Mouse (Mus musculus) spleen, postnatal 4 days (tissue): ENCODE results near the gene Lrp8.

Experiments
- DNase-seq, 2 experiments: peaks; one replicate each; pipeline ENCODE4 v3.0.0; 2022; ENCODE audit warnings: low spot score in 2 of 2

Gene Lrp8

GRCm38 (mm10) chr4:107802185-107802449 lies at the start of gene Lrp8:
Gene Lrp8, plus strand, starts transcription at chr4:107802261.
- no peak for DNase-seq

- no peak for DNase-seq
Measured at GRCm38 (mm10) chr4:107756222-107756621, 45.8 kb upstream of the Lrp8 start.

DNA sequence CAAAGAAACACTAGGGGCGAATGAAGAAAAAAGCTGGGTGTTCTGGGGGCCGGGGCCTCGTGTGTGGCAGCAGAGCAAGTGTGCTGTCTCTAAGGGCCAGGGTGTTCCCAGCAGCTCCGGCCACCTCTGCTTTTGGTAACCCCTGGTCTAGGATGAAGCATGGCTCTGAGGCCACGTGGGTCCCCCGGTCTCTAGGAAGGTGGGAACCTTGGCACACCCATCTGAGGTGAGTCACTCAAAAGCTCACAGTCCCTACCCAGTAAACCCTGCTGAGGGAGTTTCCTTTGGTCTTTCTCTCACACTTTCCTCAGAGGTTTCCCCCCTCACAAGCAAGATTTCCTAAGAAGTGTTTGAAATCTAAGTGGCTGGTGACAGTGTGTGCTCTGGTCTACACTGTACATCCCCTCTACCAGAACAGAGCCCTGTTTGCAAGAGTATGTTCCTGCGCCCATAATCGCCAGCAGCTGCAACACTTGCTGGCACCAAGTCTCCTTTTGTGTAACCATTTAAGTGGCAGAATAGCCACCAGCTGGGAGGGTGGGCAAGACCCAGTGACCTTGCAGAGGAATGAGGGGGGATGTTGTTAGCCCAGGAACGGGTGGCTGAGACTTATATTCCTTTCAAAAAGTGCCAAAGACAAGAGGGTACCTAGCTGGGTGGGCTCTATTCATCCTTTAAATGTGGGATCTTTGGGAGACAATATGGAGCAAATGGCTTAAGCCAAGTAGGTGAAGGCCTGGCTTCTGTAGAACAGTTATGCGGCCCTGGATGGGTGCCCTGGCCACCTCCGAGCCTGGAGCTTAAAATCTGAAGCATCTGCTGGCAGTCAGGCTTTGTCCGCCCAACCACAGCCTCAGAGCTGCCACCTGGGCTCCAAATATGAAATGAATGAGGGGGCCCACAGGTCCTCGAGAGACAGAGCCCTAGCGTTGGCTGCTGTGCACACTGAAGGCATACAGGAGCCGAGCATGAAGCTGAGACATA lies 44.3 kb upstream of the Lrp8 start:
- no peak for DNase-seq

- DNase-seq = no peak
Measured at GRCm38 (mm10) chr4:107758938-107759337, 43.1 kb upstream of the Lrp8 start.

DNA sequence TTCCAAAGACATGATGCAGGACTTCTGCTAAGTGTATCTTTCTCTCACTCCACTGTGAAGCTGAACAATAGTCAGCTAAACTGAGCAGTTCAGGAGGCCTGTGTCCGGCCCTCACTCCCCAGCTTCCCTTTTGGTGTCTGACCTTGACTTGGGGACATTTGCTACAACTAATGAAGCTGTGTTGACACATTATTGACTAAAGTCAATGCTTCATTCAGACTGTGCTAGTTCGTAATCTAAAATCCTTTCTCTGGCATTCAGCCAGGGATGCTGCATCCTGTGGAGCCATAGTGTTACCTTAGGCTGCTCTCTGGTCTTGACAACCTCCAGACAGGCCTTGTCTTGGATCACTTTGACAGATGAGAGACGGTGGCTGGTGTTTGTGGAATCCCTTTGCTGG lies 39.1 kb upstream of the Lrp8 start:
- no peak for DNase-seq

DNA sequence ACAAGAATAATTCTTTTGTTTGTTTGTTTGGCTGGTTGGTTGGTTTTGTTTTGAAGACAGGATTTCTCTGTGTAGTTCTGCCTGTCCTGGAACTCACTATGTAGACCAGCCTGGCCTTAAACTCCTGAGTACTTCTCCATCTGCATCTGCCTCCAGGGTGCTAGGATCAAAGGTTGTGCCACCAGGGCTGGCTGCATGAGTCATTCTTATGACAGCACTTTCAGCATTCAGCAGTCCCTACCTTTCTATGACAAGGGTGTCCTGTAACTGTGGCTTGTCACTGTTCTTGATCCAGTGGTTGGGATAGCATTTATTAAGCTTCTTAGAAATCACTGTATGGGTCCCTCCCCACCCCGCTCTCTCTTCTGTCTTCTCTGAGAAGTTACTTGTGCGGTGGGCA lies 38.5 kb upstream of the Lrp8 start:
- DNase-seq = no peak

DNA sequence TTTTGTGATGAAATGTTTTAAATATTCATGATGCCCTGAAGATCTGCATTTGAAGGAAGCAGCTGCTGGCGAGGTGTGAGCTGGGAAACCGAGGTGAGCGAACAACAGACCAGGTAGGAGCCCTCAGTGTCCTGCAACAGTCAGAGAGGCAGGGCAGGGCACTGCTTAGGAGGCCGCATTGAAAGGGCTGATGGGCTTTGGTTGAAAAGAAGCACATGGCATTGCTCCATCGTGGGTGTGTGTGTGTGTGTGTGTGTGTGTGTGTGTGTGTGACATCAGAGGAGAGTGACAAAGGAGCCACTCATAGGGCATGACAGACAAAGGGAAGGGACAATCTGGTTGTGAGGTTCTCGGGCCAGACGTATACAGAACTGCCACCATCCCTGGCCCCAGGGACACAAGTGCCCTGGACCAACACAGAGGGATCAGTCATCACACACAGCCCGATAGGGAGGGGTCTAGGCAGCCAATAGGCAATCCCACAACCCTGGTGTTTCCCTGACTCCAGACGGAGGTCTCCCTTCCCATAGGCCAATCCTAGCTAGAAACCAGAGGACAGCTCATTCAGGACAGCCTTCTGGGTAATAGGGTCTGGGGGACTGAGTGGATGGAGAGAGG lies 36.8 kb upstream of the Lrp8 start:
- DNase-seq = no peak

GRCm38 (mm10) chr4:107766182-107766581 lies 35.9 kb upstream of the Lrp8 start:
- DNase-seq = no peak

GRCm38 (mm10) chr4:107772122-107772825 lies 29.8 kb upstream of the Lrp8 start:
- no peak for DNase-seq

DNA sequence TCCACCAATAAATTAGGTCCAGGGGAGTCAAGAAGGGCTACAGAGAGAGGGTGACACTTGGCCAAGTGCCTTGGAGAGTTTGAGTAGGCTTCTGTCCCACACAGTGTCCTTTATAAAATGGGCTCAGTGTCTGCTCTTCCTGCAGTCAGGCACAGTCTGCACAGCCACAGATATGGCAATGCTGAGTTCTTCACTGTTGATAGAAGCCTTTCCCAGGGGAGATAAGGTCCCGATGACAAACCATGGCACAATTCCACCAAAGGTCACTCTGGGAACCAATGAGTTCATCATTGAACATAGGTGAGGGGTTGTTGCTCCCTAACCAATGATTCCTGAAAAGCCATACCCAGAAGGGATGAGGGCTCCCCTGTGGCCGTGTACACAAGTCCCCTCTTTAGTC lies 27.2 kb upstream of the Lrp8 start:
- DNase-seq = no peak

GRCm38 (mm10) chr4:107775672-107776071 lies 26.4 kb upstream of the Lrp8 start:
- DNase-seq = no peak

DNA sequence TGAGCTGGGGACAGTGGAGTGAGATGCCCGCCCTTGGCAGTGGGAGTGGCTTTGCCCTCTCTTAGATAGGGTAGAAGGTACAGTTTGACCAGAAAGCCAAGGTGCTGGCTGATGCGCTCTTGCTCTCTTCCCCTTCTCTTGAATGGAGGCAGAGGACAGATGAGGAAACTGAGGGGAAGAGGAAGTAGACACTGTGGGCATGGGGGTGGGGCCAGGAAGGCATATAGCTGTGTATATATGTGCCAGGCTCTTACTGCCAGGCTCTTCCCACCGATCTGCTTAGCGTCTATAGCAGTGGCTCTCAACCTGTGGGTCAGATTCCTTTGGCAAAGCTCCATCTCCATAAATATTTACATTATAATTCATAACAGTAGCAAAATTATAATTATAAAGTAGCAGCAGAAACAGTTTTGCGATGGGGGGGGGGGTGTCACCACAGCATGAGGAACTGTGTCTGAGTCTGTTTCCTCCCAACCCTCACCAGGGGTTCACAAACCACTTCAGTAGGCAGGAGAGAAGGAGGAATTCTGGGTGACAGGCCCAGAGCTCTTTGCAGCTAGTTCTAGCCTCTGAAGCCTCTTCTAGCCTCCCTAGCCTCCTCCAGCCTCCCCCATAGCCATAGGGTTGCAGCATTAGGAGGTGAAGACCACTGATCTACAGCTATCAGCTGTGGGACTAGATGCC lies 24.9 kb upstream of the Lrp8 start:
- DNase-seq = peak; percentile 42 to 68

- DNase-seq = no peak
Measured at GRCm38 (mm10) chr4:107783541-107783940, 18.5 kb upstream of the Lrp8 start.

DNA sequence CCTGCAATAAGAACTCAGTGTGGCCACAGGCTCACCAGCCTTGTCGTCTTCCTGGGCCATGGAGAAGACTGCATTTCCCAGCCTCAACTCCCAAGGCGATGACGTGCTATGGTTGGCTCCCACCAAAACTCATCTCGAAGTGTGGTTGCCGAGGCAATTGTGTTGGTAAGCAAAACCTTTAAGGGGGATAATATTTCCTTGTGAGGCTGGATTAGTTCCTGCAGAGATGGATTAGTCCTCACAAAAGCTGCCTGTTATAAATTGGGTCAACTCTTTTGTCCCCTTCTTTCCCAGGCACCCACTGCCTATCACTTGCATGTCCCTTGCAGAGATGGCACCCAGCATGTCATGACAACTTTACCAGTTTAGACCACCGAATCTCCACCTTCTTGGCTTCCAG lies 13.2 kb upstream of the Lrp8 start:
- DNase-seq = no peak

GRCm38 (mm10) chr4:107800801-107801200 lies 1.3 kb upstream of the Lrp8 start:
- no peak for DNase-seq

DNA sequence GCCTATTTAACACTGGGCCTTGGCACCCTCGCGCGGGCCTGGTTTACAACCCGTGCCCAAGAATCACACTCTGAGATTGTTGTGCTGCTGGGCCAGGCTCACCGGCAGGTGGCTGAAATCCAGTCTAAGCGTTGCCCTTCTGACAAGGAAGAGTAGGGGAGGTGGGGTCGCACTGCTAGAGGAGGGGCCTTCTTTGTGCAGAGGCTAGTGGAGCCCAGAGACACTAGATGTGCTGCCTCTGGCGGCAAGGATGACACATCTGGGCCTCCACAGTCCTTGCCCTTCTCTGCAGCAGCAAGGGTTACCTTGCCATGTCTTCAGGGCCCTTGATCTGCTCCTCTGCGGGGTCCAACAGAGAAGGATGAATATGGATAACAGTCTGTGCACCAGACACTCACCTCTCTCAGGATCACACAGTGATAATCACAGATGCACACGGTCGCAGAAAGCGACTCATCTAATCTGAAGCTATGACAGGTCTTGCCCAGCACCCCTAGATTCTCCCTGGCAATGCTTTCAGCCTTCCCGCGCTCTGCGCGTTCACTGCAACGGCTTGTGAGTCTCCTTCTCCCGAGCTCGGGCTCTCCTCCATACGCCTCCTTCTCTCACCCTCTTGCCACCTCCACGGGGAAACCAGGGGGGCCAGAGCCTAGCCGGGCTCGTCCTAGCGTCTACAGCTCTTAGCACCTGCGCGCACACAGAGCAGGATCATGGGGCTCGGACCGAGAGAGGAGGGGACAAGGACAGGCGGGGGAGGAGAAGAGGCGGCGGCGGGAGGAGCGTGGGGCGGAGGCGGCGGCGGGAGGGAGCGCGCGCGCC lies 486 bp upstream of the Lrp8 start:
- DNase-seq = peak; percentile 75 to 88

- DNase-seq = peak; percentile 34 to 74
Measured at GRCm38 (mm10) chr4:107802450-107803331, 630 bp downstream of the Lrp8 start.

DNA sequence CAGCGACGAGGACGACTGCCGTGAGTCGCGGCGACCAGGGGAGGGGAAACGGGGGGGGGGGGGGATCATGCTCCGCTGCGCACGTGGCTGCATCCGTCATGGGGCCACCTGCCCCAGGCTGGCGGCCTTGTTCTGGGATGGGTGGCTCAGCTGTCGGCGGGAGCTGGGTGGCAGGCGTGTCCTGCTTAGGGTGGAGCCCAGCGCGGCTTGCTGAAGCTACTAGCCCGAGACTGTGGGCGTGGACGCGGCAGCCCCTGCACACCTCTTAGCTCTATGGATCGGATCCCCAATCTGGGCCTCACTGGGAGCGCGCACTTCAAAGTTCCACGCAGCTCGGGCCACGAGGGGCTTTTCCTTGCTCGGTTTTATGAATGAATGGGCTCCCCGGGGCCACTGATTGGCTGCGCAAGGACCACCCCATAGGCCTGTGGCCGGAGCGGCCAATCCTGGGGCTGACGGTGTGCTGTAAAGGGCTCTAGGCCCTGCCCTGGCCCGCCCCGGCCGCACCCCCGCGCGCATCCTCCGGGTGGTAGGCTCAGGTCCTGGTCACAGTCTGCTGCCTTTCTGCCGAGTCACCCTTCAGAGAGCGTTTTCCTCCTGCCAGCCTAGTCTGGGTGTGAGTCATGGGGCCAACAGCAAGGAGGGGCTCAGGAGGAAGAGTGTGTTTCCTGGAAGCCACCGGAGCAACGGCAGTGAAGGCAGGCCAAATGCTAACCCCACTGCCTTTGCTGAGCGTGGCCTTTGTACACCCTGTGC lies 1.5 kb downstream of the Lrp8 start:
- peak; percentile 84 to 88 for DNase-seq

DNA sequence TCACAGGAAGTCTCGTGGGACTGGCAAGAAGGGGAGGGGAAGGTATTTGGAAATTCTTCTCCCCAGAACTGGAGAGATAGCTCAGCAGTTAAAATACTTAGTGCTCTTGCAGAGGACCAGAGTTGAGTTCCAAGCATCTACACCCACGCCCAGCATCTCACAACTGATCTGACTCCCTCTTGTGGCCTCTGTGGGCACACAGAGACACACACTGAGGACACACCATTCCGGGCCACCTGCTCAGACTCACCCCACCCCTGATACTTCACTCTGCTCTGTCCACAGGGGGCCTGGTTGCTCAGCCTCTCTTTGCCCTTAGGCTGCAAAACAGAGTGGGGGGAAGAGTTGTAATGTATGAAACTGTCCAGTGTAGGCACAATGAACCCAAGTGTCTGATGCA lies 3.4 kb downstream of the Lrp8 start:
- DNase-seq = no peak

DNA sequence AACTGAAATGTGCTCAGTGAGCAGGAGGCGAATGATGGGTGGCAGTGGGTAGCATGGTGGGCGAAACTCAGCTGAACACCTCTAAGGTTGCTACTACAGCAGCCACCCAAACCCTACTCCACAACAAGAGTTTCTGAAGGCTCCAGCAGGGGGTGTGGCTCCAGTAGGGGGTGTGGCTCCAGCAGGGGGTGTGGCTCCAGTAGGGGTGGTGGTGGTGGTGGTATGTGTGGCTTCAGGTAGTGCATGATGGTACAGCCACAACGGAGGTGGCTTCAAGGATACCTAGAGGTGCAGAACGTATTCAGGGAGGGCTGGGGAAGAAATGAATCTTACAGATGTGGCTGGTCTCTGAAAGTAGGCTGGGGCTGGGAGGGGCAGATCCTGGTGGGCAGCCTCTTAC lies 5.7 kb downstream of the Lrp8 start:
- DNase-seq = no peak
